Mouse (Mus musculus): Measurements from ENCODE around the gene Arrdc1. TPM values are rescaled to one million over a fixed set of nuclear protein-coding genes. Genes with fewer than 3 reads are reported as not detected.

Arrdc1 gene
- polyA plus RNA-seq, 1 experiment, result 5.2 TPM

DNA sequence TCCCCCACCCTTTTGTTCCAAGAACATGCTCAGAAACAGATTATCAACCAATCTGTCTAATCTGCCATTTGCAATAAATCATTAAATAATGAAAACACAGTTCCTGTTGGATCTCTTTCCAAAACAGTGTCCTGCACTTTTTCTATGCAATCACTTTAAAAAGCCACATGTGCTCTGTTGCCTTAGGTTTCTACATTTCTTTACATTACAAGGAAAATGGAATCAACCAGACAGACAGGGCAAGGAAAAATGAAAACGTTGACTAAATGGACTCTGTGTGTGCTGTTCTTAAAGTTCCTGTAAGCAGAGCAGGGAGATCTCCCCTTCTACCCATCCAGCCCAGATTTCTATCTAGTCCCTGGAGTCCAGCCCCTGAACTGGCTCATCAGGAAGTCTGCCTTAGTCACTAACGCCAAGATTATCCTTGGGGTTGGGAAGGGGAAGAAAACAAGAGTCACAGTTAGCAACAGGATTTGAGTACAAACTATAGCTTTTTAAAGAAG is 29.3 kb downstream of the Arrdc1 start:
- Histone ChIP-seq H3K4me1 (ENCODE audit: control insufficient read depth, insufficient read depth, insufficient read length, low read length) (peaks cover 15% of the 10 kb centered on the region), H3K27ac (replicated peaks; ENCODE audit: low read depth, low read length) (no peak overlapping the region), H3K4me3 (ENCODE audit: insufficient read depth, low read depth, low read length) (no peak overlapping the region)

DNA sequence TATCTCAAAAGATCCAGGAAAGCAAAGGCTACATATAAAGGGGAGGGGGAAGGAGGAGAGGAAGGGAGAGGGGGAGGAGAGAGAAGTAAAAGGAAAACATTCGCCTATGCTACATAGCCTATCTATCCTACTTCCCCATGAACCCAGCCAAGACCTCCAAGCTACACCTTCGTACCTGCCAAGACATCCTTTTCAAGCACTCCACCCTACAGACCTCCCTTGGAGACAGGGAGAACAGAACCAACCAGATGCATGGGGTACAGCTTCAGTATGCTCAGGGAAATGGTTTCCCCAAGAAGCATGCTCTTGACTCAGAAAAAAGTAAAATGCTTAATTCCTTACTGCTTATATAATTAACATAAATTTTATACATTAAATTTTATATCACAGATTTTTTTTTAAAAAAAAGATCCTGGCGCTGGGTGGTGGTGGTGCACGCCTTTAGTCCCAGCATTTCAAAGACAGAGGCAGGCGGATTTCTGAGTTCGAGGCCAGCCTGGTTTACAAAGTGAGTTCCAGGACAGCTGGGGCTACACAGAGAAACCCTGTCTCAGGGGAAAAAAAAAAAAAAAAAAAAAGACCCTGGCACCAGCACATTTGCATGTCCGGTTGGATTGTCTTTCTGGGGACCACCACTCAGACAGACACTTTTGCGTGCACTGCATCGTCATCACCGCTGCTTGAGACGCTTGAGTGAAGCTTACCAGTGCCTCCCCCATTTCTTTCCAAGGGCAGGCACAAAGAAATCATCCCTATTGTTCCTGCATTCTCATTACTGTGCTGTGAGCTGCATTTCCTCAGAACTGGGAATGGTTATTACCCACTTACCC is 30.0 kb downstream of the Arrdc1 start:
- Histone ChIP-seq H3K27ac (replicated peaks; ENCODE audit: low read depth, low read length) (no peak overlapping the region), H3K4me1 (ENCODE audit: control insufficient read depth, insufficient read depth, insufficient read length, low read length) (peaks cover 15% of the 10 kb centered on the region), H3K4me3 (ENCODE audit: insufficient read depth, low read depth, low read length) (no peak overlapping the region)

DNA sequence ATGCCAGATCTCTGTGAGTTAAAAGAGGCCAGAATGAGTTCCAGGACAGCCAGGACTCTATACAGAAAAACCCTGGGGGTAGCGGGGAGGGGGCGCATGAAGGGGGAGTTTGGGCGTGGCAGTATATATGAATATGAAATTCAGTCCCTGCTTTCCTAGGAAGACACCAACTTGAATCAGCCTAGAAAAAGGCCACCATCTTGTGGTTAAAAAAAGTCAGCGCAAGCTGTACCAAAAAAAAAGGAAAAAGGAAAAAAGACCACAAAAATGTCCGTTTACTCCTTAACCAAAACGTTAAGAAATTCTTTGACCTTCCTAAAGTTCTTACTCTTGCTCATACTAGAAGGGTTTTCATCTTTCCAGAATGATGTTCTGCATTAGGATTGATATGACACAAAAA is 32.1 kb downstream of the Arrdc1 start:
- Histone ChIP-seq H3K4me3 (ENCODE audit: insufficient read depth, low read depth, low read length) (no peak overlapping the region), H3K4me1 (ENCODE audit: control insufficient read depth, insufficient read depth, insufficient read length, low read length) (peaks cover 15% of the 10 kb centered on the region), H3K27ac (replicated peaks; ENCODE audit: low read depth, low read length) (no peak overlapping the region)

DNA sequence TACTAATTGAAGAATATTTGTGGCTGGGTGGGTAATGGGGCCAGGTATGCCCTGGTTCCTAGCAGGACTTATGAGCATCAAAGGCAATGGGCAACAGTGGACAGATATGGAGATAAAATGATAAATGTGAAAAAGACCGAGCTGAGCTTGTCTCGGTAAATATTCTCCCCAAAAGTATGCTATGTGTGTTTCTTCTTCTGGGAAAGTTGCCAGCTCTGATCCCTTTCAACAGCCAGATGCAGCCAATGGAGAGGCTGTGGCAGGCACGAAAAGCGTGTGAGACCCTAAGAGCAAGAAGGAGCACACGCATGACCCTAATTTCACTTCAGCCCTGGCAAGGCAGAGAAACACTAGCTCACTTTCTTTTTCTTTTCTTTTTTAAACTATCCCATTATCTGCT is 34.0 kb downstream of the Arrdc1 start:
- Histone ChIP-seq H3K4me1 (ENCODE audit: control insufficient read depth, insufficient read depth, insufficient read length, low read length) (peaks cover 6% of the 10 kb centered on the region), H3K4me3 (ENCODE audit: insufficient read depth, low read depth, low read length) (no peak overlapping the region), H3K27ac (replicated peaks; ENCODE audit: low read depth, low read length) (no peak overlapping the region)

DNA sequence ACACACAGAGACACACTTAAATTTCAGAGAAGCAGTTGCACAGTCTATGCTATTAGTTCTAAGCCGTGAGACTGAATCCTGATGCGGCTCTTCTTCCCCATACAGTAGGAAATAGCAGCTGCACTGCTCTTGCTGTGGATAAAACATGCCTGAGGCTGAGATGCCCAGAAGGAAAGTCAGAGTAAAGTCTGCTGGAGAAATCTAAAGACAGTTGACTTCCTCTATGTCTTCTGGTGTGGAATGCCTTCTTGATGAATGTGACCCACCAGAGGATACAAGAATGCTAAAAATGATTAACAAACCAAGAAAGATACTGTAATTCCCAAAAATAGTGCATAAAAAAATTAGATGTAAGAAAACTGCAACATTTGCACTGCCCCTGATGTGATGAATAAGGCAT is 35.8 kb downstream of the Arrdc1 start:
- Histone ChIP-seq H3K4me1 (ENCODE audit: control insufficient read depth, insufficient read depth, insufficient read length, low read length) (no peaks in the 10 kb centered on the region; the same call in 1 of the 2 replicates), H3K27ac (replicated peaks; ENCODE audit: low read depth, low read length) (no peak overlapping the region), H3K4me3 (ENCODE audit: insufficient read depth, low read depth, low read length) (no peak overlapping the region)

DNA sequence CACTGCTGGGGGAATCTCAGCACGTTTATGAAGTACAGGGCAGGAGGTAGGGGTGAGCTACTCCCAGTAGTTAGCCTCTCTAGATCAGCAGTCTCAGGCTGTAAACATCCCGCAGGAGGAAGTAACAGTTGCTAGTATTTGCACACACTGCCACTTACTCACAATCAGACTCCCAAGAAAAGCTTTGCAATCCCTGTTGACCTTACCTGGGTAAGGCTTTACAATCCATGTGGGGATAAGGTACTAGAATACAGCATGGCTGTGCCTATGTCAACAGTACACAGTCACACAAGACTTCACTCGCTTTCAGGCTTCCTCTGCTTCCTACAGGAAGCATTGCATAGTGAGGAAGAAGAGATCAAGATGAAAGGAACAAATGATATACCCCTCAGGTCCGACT is 38.3 kb downstream of the Arrdc1 start:
- H3K27ac ChIP-seq (replicated peaks; ENCODE audit: low read depth, low read length), result no peak overlapping the region

DNA sequence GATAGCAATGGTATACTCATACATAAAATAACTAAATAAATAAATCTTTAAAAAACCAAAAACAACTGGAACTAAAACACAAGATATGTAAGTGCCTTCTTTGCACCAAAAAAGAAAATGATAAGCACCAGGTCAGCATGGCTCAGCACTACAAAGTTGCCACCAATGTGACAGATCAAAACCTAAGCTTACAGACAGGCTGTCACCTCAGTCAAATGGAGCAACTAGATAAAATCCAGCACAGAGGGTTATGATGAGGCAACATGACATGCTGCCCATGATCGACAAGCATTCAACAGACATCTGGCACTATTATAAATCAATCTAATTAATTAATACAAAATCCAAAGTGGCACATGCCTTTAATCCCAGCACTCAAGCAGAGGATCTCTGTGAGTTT is 40.8 kb downstream of the Arrdc1 start:
- H3K27ac ChIP-seq (replicated peaks; ENCODE audit: low read depth, low read length), result no peak overlapping the region
- peaks cover 23% of the 10 kb centered on the region for H3K4me1 ChIP-seq (ENCODE audit: control insufficient read depth, insufficient read depth, insufficient read length, low read length)

More for the DNA sequence above, 38.3 kb downstream of the Arrdc1 start:
- H3K4me1 ChIP-seq (ENCODE audit: control insufficient read depth, insufficient read depth, insufficient read length, low read length), result peaks cover 9% of the 10 kb centered on the region
- no peak overlapping the region for H3K4me3 ChIP-seq (ENCODE audit: insufficient read depth, low read depth, low read length)

DNA sequence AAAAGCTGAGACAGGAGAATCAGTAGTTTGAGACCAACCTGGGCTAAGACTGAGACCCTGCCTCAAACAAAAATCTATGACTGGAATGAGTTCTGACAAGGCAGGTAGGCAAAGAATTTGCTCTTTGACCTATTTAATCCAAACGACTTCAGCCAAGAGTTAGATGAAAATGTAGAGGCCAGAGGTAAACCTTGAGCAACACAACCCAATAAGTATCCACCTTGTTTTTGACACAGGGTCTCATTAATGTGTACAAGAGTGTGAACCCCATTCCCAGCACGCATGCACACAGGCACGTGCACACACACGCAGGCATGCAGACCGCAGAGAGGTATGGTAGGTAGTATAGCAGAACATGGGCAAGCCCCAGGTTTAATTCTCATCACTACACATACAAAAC is 42.7 kb downstream of the Arrdc1 start:
- H3K4me3 ChIP-seq (ENCODE audit: insufficient read depth, low read depth, low read length), result no peak overlapping the region
- H3K27ac ChIP-seq (replicated peaks; ENCODE audit: low read depth, low read length), result no peak overlapping the region
- peaks cover 23% of the 10 kb centered on the region for H3K4me1 ChIP-seq (ENCODE audit: control insufficient read depth, insufficient read depth, insufficient read length, low read length)

More for the DNA sequence above, 40.8 kb downstream of the Arrdc1 start:
- H3K4me3 ChIP-seq (ENCODE audit: insufficient read depth, low read depth, low read length), result no peak overlapping the region

DNA sequence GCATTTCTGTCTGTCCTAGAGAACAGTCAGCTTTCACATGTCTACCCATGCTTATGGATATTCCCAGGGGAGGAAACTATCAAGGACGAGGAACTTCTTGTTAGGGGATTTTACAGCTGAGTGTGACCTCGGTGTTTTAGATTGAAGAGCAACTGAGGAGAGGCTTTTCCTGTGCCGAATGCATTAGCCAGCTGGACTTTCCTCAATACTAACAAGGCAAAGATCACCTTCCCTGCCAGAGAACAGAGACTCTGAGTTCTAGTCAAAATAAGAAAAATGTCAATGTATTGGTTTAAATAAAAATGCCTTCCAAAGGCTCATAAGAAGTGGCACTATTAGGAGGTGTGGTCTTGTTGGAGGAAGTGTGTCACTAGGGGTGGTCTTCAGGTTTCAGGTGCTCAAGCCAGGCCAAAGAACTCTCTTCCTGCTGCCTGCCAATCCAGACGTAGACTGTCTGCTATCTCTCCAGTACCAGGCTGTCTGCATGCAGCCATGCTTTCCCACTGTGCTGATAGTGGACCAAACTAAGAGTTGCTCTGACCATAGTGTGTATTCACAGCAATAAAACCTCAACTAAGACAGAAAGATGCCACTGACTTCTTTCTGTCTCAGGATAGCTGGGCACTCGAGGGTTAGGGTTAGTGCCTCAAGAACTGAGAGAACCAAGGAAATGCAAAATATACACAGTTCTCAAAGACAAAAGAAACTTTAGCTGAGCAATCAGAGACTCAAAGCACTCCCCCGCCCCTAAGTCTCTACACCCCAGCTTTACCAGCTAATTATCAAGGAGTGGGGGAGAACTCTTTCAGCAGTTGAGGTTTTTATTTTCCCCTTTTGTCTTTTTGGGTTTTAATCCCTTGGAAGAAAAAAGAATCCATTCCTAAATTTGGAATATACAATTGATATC is 44.3 kb downstream of the Arrdc1 start:
- Histone ChIP-seq H3K4me1 (ENCODE audit: control insufficient read depth, insufficient read depth, insufficient read length, low read length) (peaks cover 23% of the 10 kb centered on the region), H3K27ac (replicated peaks; ENCODE audit: low read depth, low read length) (peak overlapping the region; percentile 38; the same call in 1 of the 2 replicates), H3K4me3 (ENCODE audit: insufficient read depth, low read depth, low read length) (no peak overlapping the region)

DNA sequence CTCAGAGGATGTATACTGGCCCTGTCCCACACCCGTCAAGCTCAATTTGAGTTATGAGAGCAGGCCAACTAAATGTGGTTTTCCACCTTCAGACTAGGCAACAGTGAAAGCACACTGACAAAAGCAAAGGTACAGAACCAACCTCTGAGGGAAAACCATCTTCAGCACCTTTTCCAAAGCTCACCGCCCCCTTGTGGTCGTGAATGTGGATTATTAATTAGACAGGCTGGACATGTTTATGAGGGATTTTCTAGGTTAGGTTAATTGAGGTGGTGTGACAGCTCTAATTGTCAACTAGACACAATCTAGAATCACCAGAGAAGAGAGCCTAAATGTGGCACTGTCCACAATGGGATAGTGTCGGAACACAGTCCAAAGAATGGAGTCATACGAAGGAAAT is 46.2 kb downstream of the Arrdc1 start:
- no peak overlapping the region for H3K27ac ChIP-seq (replicated peaks; ENCODE audit: low read depth, low read length)
- H3K4me1 ChIP-seq (ENCODE audit: control insufficient read depth, insufficient read depth, insufficient read length, low read length), result peaks cover 23% of the 10 kb centered on the region
- H3K4me3 ChIP-seq (ENCODE audit: insufficient read depth, low read depth, low read length), result no peak overlapping the region

DNA sequence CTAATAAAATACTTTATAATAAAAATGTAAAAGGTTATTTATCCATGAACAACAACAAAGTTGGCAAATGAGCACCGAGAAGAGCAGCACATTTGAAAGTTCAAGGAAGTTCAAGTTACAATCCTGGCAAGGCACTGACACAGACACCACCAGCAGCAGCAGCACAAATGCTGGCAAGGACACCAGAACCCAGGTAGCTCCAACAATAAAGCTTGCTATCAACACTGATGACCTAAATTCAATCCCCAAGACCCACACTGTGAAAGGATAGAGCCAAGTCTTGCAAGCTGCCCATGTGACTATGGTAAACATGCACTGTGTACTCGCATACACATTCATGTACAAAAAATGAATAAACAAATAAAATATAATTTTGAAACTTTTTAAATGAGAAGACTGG is 54.4 kb downstream of the Arrdc1 start:
- H3K4me1 ChIP-seq (ENCODE audit: control insufficient read depth, insufficient read depth, insufficient read length, low read length), result no peaks in the 10 kb centered on the region
- H3K4me3 ChIP-seq (ENCODE audit: insufficient read depth, low read depth, low read length), result no peak overlapping the region
- H3K27ac ChIP-seq (replicated peaks; ENCODE audit: low read depth, low read length), result no peak overlapping the region

Other genes with a start within 250 kb of the Arrdc1 start
- gene Cacna1b, start 172.1 kb downstream of the Arrdc1 start, polyA plus RNA-seq (2012; ENCODE audit: insufficient read depth, insufficient read length, missing spikeins), result not detected in 2 replicates
- gene Ehmt1, start 15.6 kb downstream of the Arrdc1 start, polyA plus RNA-seq (2012; ENCODE audit: insufficient read depth, insufficient read length, missing spikeins), result 12.2 and 15.2 TPM in 2 replicates
- gene Zmynd19, start 14.5 kb upstream of the Arrdc1 start, polyA plus RNA-seq (2012; ENCODE audit: insufficient read depth, insufficient read length, missing spikeins), result 7.2 and 10.3 TPM in 2 replicates
- gene Dph7, start 27.1 kb upstream of the Arrdc1 start, polyA plus RNA-seq (2012; ENCODE audit: insufficient read depth, insufficient read length, missing spikeins), result 4.9 and 6.0 TPM in 2 replicates
- 115 and 150 TPM in 2 replicates for gene Mrpl41, start 39.8 kb upstream of the Arrdc1 start, polyA plus RNA-seq (2012; ENCODE audit: insufficient read depth, insufficient read length, missing spikeins)
- gene Pnpla7, start 40.8 kb upstream of the Arrdc1 start, polyA plus RNA-seq (2012; ENCODE audit: insufficient read depth, insufficient read length, missing spikeins), result 7.8 and 12.2 TPM in 2 replicates
- gene Nsmf, start 119.1 kb upstream of the Arrdc1 start, polyA plus RNA-seq (2012; ENCODE audit: insufficient read depth, insufficient read length, missing spikeins), result 10.6 and 15.1 TPM in 2 replicates
- gene Entpd8, start 145.1 kb upstream of the Arrdc1 start, polyA plus RNA-seq (2012; ENCODE audit: insufficient read depth, insufficient read length, missing spikeins), result not detected in 2 replicates
- not detected in 2 replicates for gene Noxa1, start 159.9 kb upstream of the Arrdc1 start, polyA plus RNA-seq (2012; ENCODE audit: insufficient read depth, insufficient read length, missing spikeins)
- gene Nrarp, start 245.5 kb upstream of the Arrdc1 start, polyA plus RNA-seq (2012; ENCODE audit: insufficient read depth, insufficient read length, missing spikeins), result 6.4 and 7.1 TPM in 2 replicates